Mouse (Mus musculus): ENCODE data around the gene Slc38a2. TPM values are rescaled to one million over a fixed set of nuclear protein-coding genes. Genes with fewer than 3 reads are reported as not detected.

The Slc38a2 gene
- polyA plus RNA-seq, 1 experiment from 2014 or later, result 149 TPM

- H3K4me1 ChIP-seq (ENCODE audit: control insufficient read depth, insufficient read depth, low read length), result no peaks in the 10 kb centered on the region; the same call in 1 of the 2 replicates
- no peaks in the 10 kb centered on the region for H3K36me3 ChIP-seq (ENCODE audit: control insufficient read depth, insufficient read depth, low read length)
- no peak overlapping the region for H3K4me3 ChIP-seq (ENCODE audit: low read depth, low read length)
- no peaks in the 10 kb centered on the region for H3K27me3 ChIP-seq (ENCODE audit: control insufficient read depth, insufficient read depth, low read length)
- 36% methylated on average over 10 of the region's 10 CpGs for WGBS
- no peak overlapping the region for H3K27ac ChIP-seq (ENCODE audit: low read length)
- H3K9me3 ChIP-seq (ENCODE audit: control insufficient read depth, low read depth, low read length), result no peaks in the 10 kb centered on the region
- H3K9ac ChIP-seq (replicated peaks; ENCODE audit: low read depth, low read length), result no peak overlapping the region
- H3K4me2 ChIP-seq (replicated peaks; ENCODE audit: low read depth, low read length), result no peak overlapping the region
- ATAC-seq (ENCODE audit: insufficient number of reproducible peaks, insufficient read depth, low FRiP score, low read depth), result peak; percentile 33; the same call in 1 of the 2 replicates
Measured at GRCm38 (mm10) chr15:96676518-96676917, 23.0 kb downstream of the Slc38a2 start.

- 60% methylated on average over 15 of the region's 15 CpGs for WGBS
- H3K9ac ChIP-seq (replicated peaks; ENCODE audit: low read depth, low read length), result no peak overlapping the region
- no peak for ATAC-seq (ENCODE audit: insufficient number of reproducible peaks, insufficient read depth, low FRiP score, low read depth)
Measured at GRCm38 (mm10) chr15:96675744-96676143, 23.8 kb downstream of the Slc38a2 start.

GRCm38 (mm10) chr15:96675055-96675454 lies 24.5 kb downstream of the Slc38a2 start:
- H3K27me3 ChIP-seq (ENCODE audit: control insufficient read depth, insufficient read depth, low read length), result no peaks in the 10 kb centered on the region
- no peak for ATAC-seq (ENCODE audit: insufficient number of reproducible peaks, insufficient read depth, low FRiP score, low read depth)
- 80% methylated on average over 11 of the region's 11 CpGs for whole genome bisulfite sequencing

More at GRCm38 (mm10) chr15:96675744-96676143, 23.8 kb downstream of the Slc38a2 start:
- H3K27me3 ChIP-seq (ENCODE audit: control insufficient read depth, insufficient read depth, low read length), result no peaks in the 10 kb centered on the region
- no peaks in the 10 kb centered on the region for H3K36me3 ChIP-seq (ENCODE audit: control insufficient read depth, insufficient read depth, low read length)
- no peak overlapping the region for H3K4me3 ChIP-seq (ENCODE audit: low read depth, low read length)
- no peaks in the 10 kb centered on the region; the same call in 1 of the 2 replicates for H3K4me1 ChIP-seq (ENCODE audit: control insufficient read depth, insufficient read depth, low read length)
- no peak overlapping the region for H3K27ac ChIP-seq (ENCODE audit: low read length)
- no peak overlapping the region for H3K4me2 ChIP-seq (replicated peaks; ENCODE audit: low read depth, low read length)
- no peaks in the 10 kb centered on the region for H3K9me3 ChIP-seq (ENCODE audit: control insufficient read depth, low read depth, low read length)

GRCm38 (mm10) chr15:96674089-96674488 lies 25.4 kb downstream of the Slc38a2 start:
- no peaks in the 10 kb centered on the region for H3K36me3 ChIP-seq (ENCODE audit: control insufficient read depth, insufficient read depth, low read length)
- no peak for ATAC-seq (ENCODE audit: insufficient number of reproducible peaks, insufficient read depth, low FRiP score, low read depth)
- WGBS, result 47% methylated on average over 1 of the region's 1 CpGs
- H3K9ac ChIP-seq (replicated peaks; ENCODE audit: low read depth, low read length), result no peak overlapping the region
- no peaks in the 10 kb centered on the region for H3K9me3 ChIP-seq (ENCODE audit: control insufficient read depth, low read depth, low read length)
- no peaks in the 10 kb centered on the region; the same call in 1 of the 2 replicates for H3K4me1 ChIP-seq (ENCODE audit: control insufficient read depth, insufficient read depth, low read length)
- H3K4me2 ChIP-seq (replicated peaks; ENCODE audit: low read depth, low read length), result no peak overlapping the region
- no peaks in the 10 kb centered on the region for H3K27me3 ChIP-seq (ENCODE audit: control insufficient read depth, insufficient read depth, low read length)
- H3K4me3 ChIP-seq (ENCODE audit: low read depth, low read length), result no peak overlapping the region
- H3K27ac ChIP-seq (ENCODE audit: low read length), result no peak overlapping the region

More at GRCm38 (mm10) chr15:96675055-96675454, 24.5 kb downstream of the Slc38a2 start:
- Histone ChIP-seq H3K4me2 (replicated peaks; ENCODE audit: low read depth, low read length) (no peak overlapping the region), H3K9ac (replicated peaks; ENCODE audit: low read depth, low read length) (no peak overlapping the region), H3K27ac (ENCODE audit: low read length) (no peak overlapping the region), H3K4me1 (ENCODE audit: control insufficient read depth, insufficient read depth, low read length) (no peaks in the 10 kb centered on the region; the same call in 1 of the 2 replicates), H3K9me3 (ENCODE audit: control insufficient read depth, low read depth, low read length) (no peaks in the 10 kb centered on the region), H3K36me3 (ENCODE audit: control insufficient read depth, insufficient read depth, low read length) (no peaks in the 10 kb centered on the region), H3K4me3 (ENCODE audit: low read depth, low read length) (no peak overlapping the region)

- no peaks in the 10 kb centered on the region for H3K36me3 ChIP-seq (ENCODE audit: control insufficient read depth, insufficient read depth, low read length)
- no peak overlapping the region for H3K4me3 ChIP-seq (ENCODE audit: low read depth, low read length)
- H3K27ac ChIP-seq (ENCODE audit: low read length), result no peak overlapping the region
- no peak overlapping the region for H3K4me2 ChIP-seq (replicated peaks; ENCODE audit: low read depth, low read length)
- H3K27me3 ChIP-seq (ENCODE audit: control insufficient read depth, insufficient read depth, low read length), result no peaks in the 10 kb centered on the region
- no peaks in the 10 kb centered on the region for H3K9me3 ChIP-seq (ENCODE audit: control insufficient read depth, low read depth, low read length)
- no peaks in the 10 kb centered on the region for H3K4me1 ChIP-seq (ENCODE audit: control insufficient read depth, insufficient read depth, low read length)
- no peak overlapping the region for H3K9ac ChIP-seq (replicated peaks; ENCODE audit: low read depth, low read length)
- 86% methylated on average over 6 of the region's 6 CpGs for WGBS
- no peak for ATAC-seq (ENCODE audit: insufficient number of reproducible peaks, insufficient read depth, low FRiP score, low read depth)
Measured at GRCm38 (mm10) chr15:96669721-96670120, 29.8 kb downstream of the Slc38a2 start.

GRCm38 (mm10) chr15:96666663-96667062 lies 32.9 kb downstream of the Slc38a2 start:
- H3K9ac ChIP-seq (replicated peaks; ENCODE audit: low read depth, low read length), result no peak overlapping the region
- 4% methylated on average over 7 of the region's 7 CpGs for WGBS
- H3K4me3 ChIP-seq (ENCODE audit: low read depth, low read length), result no peak overlapping the region

GRCm38 (mm10) chr15:96665889-96666288 lies 33.6 kb downstream of the Slc38a2 start:
- no peak overlapping the region for H3K4me3 ChIP-seq (ENCODE audit: low read depth, low read length)
- no peak overlapping the region for H3K27ac ChIP-seq (ENCODE audit: low read length)
- H3K4me2 ChIP-seq (replicated peaks; ENCODE audit: low read depth, low read length), result peak overlapping the region; percentile 23; the same call in 1 of the 2 replicates
- no peak overlapping the region for H3K9ac ChIP-seq (replicated peaks; ENCODE audit: low read depth, low read length)
- no peaks in the 10 kb centered on the region for H3K36me3 ChIP-seq (ENCODE audit: control insufficient read depth, insufficient read depth, low read length)
- WGBS, result 13% methylated on average over 3 of the region's 3 CpGs
- H3K4me1 ChIP-seq (ENCODE audit: control insufficient read depth, insufficient read depth, low read length), result no peaks in the 10 kb centered on the region
- peak; percentile 81; the same call in 1 of the 2 replicates for ATAC-seq (ENCODE audit: insufficient number of reproducible peaks, insufficient read depth, low FRiP score, low read depth)
- no peaks in the 10 kb centered on the region for H3K27me3 ChIP-seq (ENCODE audit: control insufficient read depth, insufficient read depth, low read length)
- no peaks in the 10 kb centered on the region for H3K9me3 ChIP-seq (ENCODE audit: control insufficient read depth, low read depth, low read length)

More at GRCm38 (mm10) chr15:96666663-96667062, 32.9 kb downstream of the Slc38a2 start:
- H3K4me1 ChIP-seq (ENCODE audit: control insufficient read depth, insufficient read depth, low read length), result no peaks in the 10 kb centered on the region
- H3K27me3 ChIP-seq (ENCODE audit: control insufficient read depth, insufficient read depth, low read length), result no peaks in the 10 kb centered on the region
- H3K4me2 ChIP-seq (replicated peaks; ENCODE audit: low read depth, low read length), result peak overlapping the region; percentile 23
- H3K9me3 ChIP-seq (ENCODE audit: control insufficient read depth, low read depth, low read length), result no peaks in the 10 kb centered on the region
- H3K36me3 ChIP-seq (ENCODE audit: control insufficient read depth, insufficient read depth, low read length), result no peaks in the 10 kb centered on the region
- no peak for ATAC-seq (ENCODE audit: insufficient number of reproducible peaks, insufficient read depth, low FRiP score, low read depth)
- no peak overlapping the region for H3K27ac ChIP-seq (ENCODE audit: low read length)

- Histone ChIP-seq H3K27me3 (ENCODE audit: control insufficient read depth, insufficient read depth, low read length) (no peaks in the 10 kb centered on the region), H3K36me3 (ENCODE audit: control insufficient read depth, insufficient read depth, low read length) (no peaks in the 10 kb centered on the region), H3K9me3 (ENCODE audit: control insufficient read depth, low read depth, low read length) (no peaks in the 10 kb centered on the region), H3K27ac (ENCODE audit: low read length) (no peak overlapping the region), H3K4me3 (ENCODE audit: low read depth, low read length) (no peak overlapping the region), H3K4me1 (ENCODE audit: control insufficient read depth, insufficient read depth, low read length) (no peaks in the 10 kb centered on the region), H3K4me2 (replicated peaks; ENCODE audit: low read depth, low read length) (no peak overlapping the region), H3K9ac (replicated peaks; ENCODE audit: low read depth, low read length) (no peak overlapping the region)
- ATAC-seq (ENCODE audit: insufficient number of reproducible peaks, insufficient read depth, low FRiP score, low read depth), result 0 out of 2 replicates have a peak, but pooled peaks have one; percentile 33
- WGBS, result 51% methylated on average over 13 of the region's 13 CpGs
Measured at GRCm38 (mm10) chr15:96660590-96661141, 38.9 kb downstream of the Slc38a2 start.

GRCm38 (mm10) chr15:96658275-96658602 lies 41.3 kb downstream of the Slc38a2 start:
- Histone ChIP-seq H3K27me3 (ENCODE audit: control insufficient read depth, insufficient read depth, low read length) (no peaks in the 10 kb centered on the region), H3K4me3 (ENCODE audit: low read depth, low read length) (no peak overlapping the region), H3K27ac (ENCODE audit: low read length) (no peak overlapping the region), H3K4me1 (ENCODE audit: control insufficient read depth, insufficient read depth, low read length) (no peaks in the 10 kb centered on the region), H3K36me3 (ENCODE audit: control insufficient read depth, insufficient read depth, low read length) (no peaks in the 10 kb centered on the region), H3K4me2 (replicated peaks; ENCODE audit: low read depth, low read length) (peak overlapping the region; percentile 15; the same call in 1 of the 2 replicates), H3K9me3 (ENCODE audit: control insufficient read depth, low read depth, low read length) (no peaks in the 10 kb centered on the region), H3K9ac (replicated peaks; ENCODE audit: low read depth, low read length) (0 out of 2 replicates have a peak overlapping the region, but pooled peaks have one; percentile 28)
- 50% methylated on average over 14 of the region's 14 CpGs for WGBS
- ATAC-seq (ENCODE audit: insufficient number of reproducible peaks, insufficient read depth, low FRiP score, low read depth), result no peak

All from stomach, embryonic 14.5 days (tissue).